Mouse (Mus musculus) right cerebral cortex, adult 18-20 months (tissue): ENCODE results near the gene Gm19684.
"Not testable (repeated sequence)": the region's sequence is repeated elsewhere in the genome, so short reads cannot be mapped to it uniquely, and the experiment has no call there.

ENCODE experiments used
- DNase-seq: peaks from one replicate; pipeline ENCODE4 v3.0.0; 2022; ENCODE audit warnings: mixed read lengths

The Gm19684 gene

DNA sequence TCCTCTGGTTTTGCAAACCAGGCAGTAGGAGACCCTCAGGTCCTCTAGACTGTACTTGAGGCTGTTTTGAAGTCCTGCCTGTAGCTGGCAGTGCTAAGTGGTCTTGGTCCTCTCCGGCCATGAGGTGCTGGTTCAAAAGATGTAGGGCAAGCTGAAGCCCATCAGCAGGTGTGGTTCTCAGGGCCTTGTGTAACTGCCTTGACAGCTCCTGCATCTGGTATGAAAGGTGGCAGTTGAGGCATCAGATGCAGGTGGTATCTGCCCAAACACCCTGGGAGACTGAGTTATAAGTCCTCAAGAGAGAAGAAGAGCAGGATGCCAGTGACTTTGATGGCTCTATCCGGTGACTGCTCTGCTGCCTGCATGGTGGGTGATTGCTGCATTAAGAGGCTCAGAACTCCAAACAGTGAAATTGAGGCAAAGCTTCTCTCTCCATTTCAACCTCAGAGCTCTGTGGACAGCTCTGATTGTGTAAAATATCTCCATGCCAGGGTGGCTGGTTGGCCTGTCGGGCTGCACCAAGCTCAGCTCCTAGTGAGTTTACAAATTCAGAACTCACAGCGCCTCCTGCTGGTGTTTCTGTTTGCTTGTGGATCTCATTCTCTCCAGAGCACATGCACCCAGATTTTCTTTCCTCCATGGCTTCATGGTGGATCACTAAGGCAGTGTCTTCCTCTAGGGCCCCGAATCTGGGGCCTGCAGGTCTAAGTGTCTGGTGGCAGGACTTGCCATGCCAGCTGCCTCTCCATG lies 10.2 kb downstream of the Gm19684 start:
- no peak for DNase-seq

DNA sequence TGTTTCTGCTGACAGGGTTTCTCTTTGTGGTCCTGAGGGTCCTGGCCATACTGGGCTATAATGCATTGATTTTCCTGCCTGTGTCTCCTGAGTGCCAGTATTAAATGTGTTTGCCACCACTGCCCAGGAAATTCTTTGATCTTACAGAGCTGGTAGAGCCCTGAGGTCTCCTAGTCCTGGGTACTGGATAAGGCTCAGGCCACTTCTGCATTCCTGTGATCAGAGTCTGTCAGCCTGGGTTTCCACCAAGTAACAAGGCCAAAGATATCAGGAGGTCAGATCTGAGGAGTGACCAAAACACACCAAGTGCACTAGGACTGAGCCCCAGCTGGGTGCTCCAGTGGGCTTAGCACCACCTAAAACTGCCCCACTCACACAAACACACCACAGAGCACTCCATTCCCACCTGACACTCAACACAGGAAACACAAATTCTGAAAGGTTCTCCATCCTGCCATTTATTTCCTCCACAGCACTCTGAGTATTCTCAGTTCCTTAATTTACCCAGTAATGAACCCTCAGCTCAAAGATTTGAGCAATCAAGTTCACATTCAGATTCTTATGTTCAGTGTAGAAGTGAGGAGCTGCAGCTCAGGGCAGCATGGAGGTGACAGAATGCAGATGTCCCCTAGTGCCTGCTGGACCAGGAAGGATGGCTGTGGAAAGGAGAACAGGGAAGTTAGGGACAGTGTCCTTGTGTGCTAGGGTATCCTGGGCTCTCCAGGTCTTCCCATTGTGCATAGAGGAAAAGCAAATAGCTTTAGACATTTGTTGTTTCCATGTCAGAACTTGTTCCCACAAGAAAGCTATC lies 14.1 kb downstream of the Gm19684 start:
- DNase-seq, result not testable (repeated sequence)

DNA sequence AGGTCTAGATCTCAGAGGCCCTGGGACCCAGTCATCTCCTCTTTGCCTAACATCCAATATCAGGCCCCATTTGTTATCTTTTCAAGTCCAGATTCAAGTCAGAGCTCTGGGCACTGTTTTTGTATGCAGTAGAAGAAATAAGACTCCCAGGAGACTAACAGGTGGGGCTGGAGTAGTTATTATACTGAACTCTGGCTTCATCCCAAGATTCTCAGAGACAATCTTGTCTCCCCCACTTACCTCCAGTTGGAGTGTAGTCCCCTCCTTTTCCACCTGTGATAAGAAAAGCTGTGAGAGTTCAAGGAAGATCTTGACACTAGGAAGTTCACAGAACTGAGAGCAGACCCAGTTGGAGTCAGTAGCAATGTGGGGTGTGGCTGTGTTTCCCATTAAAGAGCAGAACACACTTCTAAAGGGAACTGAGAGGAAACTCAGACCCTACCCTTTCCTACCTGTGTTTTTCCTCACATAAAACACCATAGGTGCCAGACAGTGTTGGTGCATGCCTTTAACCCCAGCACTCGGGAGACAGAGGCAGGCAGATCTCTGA lies 14.9 kb downstream of the Gm19684 start:
- not testable (repeated sequence) for DNase-seq

DNA sequence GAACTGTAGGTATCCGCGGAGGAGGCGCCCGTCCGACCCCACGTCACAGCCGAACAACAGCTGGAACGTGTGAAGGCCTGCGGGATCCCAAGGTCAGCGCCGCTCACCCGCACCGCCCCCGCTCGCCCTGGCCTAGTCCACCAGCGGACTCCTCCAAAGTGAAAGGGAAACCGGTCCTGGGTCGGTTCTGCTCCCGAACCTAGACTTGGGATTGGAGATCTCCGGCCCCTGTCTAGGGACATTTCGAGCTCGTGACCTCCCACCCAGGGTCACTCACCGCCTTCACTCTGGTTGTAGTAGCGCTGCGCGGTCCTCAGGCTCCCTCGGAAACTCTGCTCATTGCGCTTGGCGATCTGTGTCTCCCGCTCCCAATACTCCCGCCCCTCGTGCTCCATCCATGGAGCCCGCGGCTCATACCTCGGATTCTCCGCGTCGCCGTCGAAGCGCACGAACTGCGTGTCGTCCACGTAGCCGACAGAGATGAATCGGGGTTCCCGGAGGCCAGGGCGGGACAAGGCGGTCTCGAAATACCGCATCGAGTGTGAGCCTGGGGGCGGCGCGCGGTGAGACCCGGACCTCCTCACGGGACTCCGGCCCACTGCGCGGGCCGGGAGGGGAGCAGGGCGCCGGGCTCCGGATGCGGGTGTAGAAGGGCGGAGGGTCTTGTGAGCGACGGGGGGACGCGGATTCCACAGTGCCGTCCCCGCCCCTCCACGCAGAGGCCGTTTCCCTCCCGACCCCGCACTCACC lies 23.8 kb downstream of the Gm19684 start:
- DNase-seq, result no peak

DNA sequence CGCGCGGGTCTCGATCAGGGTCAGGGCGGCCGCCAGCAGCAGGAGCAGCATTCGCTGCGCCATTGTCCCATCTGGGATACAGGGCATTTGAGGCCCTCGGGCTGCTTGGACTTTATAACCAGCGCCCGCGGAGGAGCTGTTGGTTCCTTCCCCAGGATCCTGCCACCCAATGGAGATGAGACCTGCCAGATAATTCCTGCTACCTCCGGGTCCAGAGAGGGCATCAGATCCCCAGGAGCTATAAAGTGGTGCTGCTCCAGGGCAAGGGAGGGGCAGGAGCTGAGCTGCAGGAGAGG lies 24.3 kb downstream of the Gm19684 start:
- not testable (repeated sequence) for DNase-seq

DNA sequence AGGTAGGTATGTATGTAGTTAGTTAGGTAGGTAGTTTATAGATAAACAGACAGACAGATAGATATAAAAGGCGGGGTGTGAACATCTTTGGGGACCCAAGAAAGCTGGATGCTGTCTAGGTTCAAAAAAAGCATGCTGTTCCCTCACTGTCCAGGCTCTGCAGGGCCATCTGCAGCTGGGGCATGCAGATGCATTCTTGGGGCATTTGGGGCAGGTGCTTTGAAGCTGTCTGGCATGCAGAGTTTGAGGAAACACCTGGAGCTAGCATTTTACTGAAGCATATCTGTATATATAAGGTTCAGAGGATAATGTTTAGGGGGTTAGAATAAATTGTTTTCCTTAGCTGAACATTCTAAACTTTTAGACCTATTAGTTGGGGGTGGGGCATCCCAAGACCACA lies 25.5 kb downstream of the Gm19684 start:
- not testable (repeated sequence) for DNase-seq

DNA sequence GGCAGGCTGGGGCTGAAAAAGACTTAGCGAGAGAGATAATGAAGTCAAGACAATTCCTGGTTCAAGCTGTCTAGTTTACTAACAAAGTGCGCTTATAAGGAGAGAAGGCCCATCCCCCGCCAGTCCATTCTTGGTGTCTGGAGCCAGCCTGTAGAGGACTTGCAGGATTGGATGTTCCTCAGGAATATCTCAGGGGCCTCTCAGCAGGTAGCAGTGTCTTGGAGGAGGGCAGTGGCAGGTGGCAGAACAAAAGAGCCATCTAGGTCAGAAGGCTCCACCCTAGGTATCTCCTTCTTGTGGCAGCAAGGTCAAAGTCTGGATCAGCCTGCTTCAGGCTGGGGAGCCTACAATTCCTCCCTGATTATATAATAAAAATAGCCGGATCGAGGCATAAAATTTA lies 27.0 kb downstream of the Gm19684 start:
- not testable (repeated sequence) for DNase-seq

DNA sequence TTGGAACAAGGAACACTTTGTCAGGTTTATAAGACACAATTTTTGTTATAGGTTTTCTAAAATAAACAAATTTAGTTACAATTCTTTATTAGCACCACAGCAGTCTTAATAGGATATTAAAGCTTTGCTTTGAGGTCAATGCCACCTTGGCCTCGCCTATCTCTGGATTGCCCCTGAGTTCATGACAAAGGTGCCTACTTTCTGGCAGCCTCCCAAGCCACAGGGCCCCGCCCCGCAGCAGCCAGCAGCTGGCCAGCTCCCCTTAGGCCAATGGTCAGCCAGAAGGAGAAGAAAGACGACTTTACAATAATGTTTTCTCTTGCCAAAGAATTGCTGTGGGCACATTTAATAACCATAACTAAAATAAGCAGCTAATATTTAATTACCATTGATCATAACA lies 29.7 kb downstream of the Gm19684 start:
- not testable (repeated sequence) for DNase-seq

DNA sequence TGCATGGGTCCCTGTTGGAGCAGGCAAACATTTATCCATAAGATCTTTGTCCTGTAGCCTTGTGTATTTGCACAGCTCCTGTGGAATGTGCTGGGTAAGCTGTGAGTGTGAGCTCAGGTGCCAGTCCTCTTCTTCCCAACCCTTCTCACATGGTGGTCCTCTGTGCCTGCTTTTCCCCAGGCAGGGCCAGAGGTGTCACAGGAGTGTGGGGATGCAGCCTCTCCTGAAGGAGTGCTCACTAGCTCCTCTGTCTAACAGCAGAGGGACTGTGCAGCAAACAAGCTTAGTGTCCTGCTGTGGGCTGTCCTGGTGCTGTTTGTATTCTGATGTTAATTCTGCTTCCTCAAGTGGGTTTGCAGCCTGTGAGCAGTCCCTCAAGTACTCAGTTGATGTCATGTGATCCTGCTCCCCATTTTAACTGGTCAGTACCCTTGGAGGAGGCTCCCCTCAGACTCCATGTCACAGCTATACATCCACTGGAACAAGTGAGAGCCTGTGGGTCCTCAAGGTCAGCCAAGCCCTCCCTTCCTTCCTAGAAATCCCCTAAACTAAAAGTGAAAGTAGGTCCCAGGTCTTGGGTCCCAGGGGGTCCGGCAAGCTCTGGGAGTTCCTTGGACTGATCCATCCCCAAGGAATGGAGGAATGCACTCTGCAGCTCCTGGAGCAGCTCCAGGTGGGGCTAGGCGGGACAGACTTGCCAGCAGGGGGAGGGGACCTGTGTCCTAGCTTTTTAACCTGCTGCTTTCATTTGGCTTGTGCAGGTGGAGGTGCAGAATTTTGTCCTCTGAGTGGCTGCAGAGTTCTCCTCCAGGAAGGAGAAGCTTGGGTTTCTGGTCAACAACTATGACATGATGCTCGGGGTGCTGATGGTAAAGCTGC lies 33.0 kb downstream of the Gm19684 start:
- DNase-seq, result no peak

DNA sequence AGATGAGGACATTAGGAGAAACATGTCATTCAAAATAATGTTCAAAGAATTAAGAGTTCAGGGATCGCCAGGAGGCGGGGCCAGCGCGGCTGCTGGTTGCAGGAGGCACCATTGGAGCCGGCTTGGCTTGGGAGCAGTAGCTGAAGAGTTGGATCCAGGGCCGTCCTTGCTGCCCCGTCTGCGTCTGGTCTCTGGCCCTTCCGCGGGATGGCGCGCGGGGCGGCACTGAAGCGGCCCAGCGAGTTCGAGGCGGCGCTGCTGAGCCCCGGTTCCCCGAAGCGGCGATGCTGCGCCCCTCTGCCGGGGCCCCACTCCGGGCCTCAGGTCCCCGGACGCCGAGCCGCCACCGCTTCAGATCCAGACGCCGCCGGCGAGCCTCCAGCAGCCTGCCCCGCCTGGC lies 36.3 kb downstream of the Gm19684 start:
- not testable (repeated sequence) for DNase-seq

DNA sequence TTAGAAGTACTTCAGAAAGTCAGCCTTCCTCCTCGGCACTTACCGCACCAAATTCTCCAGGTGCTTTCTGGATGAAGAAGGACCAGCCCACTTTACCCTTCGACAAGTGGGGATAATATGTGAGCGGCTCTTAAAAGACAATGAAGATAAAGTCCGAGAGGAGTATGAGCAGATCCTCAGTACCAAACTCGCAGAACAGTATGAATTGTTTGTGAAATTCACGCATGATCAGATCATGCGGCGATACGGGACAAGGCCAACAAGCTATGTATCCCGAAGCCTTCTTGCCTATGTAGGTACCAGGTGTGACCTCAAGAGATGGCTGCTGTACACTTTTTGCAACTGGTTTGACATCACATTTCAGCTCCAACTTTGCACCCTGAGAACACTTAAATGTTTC lies 36.8 kb downstream of the Gm19684 start:
- not testable (repeated sequence) for DNase-seq

DNA sequence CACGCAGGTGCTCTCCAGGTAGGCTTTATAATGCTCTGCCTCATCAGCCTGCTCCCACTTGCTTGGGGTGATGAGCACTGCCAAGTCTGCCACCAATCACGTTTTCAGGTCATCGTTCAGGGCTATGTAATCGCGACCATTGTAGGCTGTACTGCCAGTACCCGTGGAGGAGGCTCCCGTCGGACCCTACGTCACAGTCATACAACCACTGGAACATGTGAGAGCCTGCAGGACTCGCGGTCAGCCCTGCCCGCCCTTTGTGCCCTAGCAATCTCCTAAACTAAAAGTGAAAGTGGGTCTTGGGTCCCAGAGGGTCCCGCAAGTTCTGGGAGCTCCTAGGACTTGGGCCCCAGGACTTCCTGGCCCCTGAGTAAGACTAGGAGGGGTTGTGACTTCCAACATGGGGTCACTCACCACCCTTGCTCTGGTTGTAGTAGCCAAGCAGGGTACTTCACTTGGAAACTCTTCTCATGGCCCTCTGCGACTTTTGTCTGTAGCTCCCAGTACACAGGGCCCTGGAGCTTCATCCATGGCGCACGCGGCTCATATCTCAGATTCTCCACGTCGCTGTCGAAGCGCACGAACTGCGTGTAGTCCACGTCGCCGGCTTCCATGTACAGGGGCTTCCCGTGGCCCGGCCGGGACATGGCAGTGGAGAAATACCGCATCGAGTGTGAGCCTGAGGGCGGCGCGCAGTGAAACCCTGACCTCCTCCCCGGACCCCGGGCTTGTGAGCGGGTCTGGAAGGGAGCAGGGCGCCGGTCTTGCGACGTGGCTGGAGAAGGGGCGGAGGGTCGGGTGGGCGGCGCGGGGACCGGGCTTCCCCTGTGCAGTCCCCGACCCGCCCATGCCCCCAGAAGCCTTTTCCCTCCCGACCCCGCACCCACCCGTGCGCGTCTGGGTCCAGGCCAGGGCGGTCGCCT lies 39.9 kb downstream of the Gm19684 start:
- no peak for DNase-seq

DNA sequence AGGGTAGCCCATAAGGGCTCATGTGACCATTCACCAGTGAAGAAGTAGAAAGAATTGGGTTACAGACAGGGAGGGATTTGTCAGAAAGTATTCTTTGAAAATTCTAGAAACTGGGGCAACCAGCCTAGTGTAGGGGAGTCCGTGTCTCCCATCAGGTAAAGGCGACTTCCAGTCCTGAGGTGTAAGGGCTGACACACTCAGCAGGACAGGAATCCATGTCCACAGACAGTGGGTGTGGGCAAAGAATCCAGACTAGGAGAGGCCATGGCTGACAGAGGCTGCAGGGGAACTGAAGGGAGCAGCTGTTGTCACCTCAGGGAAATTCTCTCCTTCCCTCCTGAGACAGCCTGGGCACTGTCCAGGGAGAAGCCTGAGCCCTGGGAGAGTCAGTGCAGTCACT lies 45.4 kb downstream of the Gm19684 start:
- DNase-seq, result not testable (repeated sequence)

DNA sequence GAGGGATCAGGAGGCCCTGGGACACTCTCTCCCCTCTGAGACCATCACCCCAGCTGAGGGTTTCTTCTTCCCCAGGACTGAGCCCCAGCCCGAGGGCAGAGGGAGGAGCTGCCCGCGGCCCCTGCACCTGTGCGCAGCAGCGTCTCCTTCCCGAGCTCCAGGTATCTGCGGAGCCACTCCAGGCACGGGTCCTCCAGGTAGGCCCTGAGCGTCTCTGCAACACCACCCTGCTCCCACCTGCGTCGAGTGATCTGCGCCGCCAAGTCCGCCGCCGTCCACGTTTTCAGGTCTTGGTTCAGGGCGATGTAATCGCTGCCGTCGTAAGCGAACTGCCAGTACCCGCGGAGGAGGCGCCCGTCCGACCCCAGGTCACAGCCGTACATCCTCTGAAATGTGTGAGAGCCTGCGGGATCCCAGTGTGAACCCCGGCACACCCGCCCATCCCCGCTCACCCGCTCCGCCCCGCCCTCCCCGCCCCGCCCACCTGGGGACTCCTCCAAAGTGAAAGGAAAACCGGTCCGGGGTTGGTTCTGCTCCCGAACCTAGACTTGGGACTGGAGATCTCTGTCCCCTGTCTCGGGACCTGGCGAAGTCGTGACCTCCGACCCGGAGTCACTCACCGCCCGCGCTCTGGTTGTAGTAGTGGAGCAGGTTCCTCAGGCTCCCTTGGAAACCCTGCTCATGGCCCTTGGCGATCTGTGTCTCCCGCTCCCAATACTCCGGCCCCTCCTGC lies 46.0 kb downstream of the Gm19684 start:
- DNase-seq, result no peak

DNA sequence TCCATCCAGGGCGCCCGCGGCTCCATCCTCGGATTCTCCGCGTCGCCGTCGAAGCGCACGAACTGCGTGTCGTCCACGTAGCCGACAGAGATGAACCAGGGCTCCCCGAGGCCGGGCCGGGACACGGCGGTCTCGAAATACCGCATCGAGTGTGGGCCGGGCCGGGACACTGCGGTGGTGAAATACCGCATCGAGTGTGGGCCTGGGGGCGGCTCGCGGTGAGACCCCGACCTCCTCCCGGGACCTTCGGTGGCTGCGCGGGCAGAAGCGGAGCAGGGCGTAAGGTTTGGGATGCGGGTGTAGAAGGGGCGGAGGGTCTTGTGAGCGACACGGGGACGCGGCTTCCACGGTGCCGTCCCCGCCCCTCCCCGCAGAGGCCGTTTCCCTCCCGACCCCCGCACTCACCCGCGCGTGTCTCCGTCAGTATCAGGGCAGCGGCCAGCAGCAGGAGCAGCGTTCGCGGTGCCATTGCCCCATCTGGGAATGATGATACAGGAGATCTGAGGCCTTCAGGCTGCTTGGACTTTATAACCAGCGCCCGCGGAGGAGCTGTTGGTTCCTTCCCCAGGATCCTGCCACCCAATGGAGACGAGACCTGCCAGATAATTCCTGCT lies 46.7 kb downstream of the Gm19684 start, which contains the start of gene Gm8909:
Gene Gm8909, minus strand, starts transcription at position 499 of the 614 bp plus-strand sequence.
- DNase-seq, result no peak

DNA sequence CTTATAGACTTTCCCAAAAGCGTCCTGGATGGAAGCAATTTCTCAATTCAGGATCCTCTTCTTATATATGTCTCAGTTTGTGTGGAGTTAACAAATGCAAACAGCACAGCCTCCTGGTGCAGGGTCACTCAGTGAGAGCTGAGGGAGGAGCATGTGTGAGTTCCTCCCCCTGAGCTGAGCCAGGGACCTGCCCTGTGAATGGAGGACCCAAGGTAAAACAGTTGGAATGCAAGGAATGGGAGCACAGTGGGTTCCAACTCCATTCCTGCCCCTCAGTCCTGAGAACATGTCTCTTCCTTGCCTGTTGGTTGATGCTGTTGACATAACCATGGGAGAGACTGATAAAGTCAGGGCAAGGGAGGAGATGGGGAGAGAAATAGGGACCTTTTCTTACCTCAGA lies 47.6 kb downstream of the Gm19684 start:
- not testable (repeated sequence) for DNase-seq

DNA sequence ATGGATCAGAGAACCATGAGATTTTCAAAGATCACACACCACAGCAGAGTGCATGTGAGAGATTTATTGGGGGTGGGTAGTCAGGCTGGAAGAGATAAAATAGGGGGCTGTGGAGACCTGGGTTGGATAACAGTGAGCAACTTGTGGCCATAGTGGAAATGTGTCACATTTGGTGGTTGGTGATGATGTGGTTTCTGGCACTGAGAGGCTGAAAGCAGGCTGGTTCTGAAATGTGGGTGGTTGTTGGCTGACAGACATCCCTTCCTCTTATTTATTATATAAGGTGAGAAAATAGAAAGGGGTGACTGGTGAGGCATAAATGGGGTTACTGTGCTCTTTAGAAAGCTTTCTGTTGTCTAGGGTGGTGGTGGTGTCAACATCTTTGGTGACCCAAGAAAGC lies 48.3 kb downstream of the Gm19684 start:
- DNase-seq, result no peak

DNA sequence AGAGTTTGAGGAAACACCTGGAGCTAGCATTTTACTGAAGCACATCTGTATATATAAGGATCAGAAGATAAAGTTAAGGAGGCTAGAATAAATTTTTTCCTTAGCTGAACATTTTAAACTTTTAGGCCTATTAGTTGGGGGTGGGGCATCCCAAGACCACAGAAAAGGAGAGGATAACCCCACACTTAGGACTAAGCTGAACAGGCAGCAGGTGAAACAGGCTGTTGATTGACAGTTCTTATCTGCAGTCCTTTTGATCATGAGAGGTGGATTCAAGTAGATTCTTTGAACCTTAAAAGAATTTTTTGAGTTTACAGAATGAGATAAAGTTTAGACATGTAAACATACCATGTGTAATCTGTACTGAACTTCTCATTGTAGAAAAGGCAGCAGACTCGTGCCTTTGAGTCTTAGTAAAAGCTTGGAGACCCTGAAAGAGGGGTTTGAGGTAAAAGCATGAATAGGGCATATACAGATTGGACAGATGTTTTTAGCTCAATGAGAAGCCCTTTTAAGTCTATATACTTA lies 48.9 kb downstream of the Gm19684 start:
- no peak for DNase-seq

DNA sequence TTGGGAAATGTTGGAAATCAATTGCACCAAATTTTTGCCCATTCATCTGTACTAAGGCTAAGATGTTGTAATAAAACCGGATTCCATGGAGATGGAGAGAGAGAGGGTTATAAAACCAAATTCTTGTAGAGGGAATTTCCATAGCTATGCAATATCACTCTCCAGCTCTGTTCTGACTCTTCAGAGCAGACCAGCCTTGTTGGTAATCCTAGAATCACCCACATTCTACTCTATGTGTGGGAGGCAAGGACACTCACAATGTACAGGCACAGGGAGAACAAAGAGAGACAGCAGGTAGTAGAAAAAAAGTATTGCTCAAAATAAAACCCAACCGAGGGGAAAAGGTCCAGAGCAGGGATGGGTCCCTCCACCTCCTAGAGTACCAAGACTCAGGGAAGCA lies 54.7 kb downstream of the Gm19684 start:
- DNase-seq, result not testable (repeated sequence)

DNA sequence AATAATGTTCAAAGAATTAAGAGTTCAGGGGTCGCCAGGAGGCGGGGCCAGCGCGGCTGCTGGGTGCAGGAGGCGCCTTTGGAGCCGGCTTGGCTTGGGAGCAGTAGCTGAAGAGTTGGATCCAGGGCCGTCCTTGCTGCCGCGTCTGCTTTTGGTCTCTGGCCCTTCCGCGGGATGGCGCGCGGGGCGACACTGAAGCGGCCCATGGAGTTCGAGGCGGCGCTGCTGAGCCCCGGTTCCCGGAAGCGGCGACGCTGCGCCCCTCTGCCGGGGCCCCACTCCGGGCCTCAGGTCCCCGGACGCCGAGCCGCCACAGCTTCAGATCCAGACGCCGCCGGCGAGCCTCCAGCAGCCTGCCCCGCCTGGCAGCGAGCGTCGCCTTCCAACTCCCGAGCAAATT lies 57.5 kb downstream of the Gm19684 start:
- not testable (repeated sequence) for DNase-seq
